Mouse (Mus musculus): ENCODE data around the gene Tbx15.

The Tbx15 gene

DNA sequence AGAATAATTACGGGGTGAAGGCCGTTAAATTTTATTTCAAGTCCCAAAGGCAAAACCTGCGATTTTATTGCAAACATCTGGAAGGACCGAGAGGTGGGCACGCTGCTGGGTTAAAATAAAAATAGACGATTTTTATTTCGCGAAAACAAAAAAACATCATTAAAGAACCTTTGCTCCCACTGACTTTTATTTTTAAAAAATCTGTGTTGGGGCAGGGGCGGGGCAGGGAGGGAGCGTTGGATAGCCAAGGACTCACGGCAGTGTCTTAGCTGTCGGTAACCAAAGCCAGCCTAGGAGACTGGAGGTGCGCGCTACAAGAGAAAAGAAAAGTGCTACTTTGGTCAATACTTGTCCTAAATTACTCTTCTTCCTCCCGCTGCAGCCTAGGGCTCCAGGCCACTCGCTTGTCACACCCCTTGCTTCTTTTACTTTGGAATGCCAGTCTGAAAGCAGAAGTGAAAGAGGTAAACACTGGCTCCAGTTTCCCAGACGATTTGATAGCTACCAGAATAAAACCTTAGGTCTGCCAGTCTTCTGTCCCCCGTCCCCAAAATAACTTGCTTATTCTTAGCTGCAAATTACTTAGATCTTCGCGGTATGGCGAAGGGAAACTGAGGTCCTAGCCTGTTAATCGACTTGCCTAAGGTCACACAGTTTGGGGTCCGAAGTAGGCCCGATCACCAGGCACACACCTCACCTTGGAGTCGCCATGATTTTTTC is 8.8 kb downstream of the Tbx15 start:
- DNase-seq (ENCODE audit: low spot score) = no peak

- DNase-seq (ENCODE audit: low spot score) = no peak
Measured at GRCm38 (mm10) chr3:99249551-99249870, 9.3 kb downstream of the Tbx15 start.

- DNase-seq (ENCODE audit: low spot score) = no peak
Measured at GRCm38 (mm10) chr3:99249906-99250305, 9.7 kb downstream of the Tbx15 start.

DNA sequence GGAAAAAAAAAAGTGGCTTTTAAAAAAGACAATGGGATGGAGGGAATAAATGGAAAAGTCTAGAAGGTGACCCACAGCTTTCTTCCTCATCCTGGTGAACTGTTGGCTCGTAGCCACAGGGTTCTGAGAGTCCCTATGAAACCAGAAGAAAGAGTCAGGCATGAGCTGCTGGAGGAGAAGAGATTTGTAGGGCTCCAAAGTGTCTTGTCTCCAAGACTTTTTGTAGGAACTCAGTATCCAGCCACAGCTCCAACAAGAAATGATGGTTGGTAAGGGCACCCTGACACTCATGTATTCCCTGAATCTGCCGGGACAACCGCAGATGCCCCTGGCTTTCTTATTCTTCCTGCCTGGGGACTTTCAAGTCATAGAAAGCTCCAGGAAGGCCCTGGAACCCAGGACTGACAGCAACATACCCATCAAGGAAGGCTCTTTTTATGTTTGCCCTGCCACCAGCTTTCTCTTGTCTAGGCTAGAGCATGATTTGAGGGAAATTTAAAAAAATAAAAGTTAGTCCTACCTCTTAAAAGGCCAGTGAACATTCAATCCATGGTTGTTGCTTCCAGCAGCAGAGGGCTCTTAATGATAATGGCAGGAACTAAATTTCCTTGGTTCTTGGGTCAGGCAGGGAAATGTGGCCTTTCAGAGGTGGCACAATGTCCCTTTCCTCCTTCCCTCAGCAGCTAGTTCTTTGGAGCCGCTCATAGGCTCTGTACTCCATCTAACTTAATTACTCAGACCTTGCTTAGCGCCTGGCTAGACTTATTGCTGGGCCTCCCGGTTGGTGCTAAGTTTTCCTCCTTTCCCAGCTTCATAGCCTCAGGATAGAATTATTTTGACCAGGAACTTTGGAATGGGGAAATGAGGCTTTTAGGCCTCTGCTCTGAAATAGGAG is 11.3 kb downstream of the Tbx15 start:
- DNase-seq (ENCODE audit: low spot score) = no peak

DNA sequence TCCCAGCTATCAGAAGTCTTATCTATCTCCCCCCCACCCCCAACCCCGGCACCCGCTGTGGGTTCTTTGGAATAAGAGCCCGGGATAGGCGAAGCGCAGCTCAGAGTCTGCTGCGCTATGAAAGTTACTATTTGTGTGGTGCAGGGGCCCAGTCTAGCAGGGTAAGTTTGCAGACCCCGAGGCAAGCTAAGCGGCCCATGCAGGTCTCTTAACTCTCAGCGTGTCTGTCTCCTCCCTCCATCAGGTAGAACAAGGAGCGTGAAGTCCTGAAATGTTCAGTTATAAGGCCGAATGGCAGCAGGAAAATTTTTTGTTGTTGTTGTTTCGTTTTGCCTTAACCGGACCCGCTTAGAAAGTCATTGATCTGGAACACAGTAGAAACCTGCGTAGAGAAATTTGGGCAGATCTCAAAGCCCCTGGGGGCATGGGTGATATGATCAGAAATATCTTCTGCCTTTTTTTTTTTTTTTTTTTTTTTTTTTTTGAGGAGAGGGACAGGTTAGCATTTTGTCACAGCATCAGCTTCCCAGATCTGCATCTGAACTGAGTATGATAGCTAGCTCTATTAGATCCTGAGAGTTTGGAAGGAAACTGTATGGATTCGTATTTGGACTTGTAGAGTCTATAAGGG is 12.4 kb downstream of the Tbx15 start:
- no peak for DNase-seq (ENCODE audit: low spot score)

DNA sequence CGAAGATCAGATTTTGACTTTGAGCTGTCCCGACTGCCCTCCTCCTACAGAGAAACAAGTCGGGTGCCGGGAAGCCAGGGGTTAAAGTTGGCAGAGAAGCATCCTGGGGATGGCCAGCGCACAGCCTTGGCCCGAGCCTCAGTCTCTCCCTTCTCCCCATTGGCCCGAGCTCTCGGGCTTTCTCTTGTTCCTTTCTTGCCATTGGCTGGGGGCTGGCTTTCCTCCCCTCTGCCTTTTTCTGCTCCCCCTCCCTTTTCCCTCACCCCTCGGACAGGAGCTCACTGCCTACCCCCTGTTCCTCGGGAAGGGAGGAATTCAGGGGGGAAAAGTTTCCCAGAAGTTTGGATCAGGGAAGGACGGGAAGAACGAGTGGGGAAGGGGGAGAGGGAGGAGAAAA is 12.9 kb downstream of the Tbx15 start:
- DNase-seq (ENCODE audit: low spot score) = no peak

DNA sequence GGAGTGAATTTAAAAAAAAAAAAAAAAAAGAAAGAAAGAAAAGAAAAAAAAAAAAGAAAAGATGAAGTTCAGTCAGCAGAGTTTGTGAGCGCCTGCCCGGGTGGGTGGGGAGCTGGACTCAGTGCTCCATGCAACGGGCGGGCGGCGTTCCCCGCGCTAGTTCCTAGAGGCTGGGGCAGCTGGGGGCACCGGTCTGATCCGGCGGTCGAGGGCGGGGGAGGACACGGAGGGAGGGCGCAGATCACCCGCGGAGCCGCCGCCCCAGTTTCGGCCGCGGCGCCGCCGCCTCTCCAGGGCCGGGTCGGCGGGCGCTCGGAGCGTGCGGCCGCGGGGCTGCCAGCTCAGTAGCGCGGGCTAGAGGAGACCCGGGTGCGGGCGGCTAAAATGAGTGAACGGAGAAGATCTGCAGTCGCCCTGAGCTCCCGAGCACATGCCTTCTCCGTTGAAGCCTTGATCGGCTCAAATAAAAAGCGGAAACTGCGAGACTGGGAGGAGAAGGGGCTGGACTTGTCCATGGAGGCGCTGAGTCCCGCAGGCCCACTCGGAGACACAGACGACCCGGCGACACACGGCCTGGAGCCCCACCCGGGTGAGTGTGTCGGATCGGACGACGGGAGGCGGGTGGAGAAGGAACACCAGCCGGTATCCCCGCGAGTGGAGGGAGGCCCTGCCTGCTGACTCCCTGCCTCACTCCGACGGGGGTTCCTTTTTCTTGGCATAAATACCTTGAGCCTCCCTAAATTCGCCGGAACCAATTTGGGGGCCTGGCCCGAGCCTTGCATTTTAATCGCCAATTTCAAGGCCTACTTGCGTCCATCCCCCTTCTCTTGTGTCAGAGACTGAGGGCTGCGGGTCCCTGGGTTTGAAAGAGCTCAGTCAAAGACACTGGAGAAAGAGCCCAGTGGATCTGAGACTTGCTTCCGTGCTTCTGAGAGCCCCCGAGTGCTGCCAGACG is 13.6 kb downstream of the Tbx15 start:
- no peak for DNase-seq (ENCODE audit: low spot score)

GRCm38 (mm10) chr3:99254559-99255151 is 14.5 kb downstream of the Tbx15 start:
- no peak for DNase-seq (ENCODE audit: low spot score)

DNA sequence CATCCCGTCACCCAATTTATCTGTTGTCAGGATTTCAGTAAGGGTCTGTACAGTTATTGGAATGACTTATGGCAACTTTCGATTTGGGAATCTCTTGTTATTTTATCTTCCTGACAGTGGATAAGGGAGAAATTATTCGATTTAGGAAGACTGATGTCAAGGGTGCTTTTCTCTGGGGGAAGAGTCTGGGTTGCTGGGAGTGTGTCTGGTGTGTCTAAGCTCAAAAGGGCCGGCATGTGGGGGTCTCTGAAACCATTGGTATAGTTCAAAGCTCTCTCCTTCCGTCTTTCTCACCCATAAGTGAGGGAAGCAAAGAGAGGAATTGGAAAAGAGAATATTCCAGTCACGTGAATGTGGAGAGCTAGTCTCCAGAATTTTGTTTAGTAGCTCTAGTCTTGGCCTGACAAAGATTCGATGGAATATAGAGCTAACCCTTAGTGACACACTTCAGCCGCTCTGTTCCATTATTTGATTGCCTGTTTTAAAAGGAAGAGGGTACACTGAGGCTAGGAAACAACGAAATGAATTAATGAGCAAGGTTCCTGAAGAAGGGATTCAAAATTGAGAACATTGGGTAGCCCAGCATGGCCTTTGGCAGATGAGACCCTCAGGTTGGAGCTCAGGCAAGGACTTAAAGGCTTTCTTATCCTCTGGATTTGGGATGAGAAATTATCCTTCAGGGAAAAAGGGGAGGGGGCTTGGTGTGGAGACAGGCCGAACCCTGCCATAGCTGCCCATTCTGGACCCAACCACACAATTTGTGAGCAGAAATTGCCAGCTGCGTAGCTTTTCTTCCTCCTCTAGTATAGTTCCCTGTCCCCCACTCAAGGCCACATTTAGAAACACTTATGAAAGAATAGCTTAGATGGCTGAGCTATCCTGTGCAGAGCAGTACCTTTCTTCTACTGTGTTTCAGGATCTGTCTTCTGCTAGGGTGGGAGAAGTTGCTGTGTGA is 15.5 kb downstream of the Tbx15 start:
- no peak for DNase-seq (ENCODE audit: low spot score)

- no peak for DNase-seq (ENCODE audit: low spot score)
Measured at GRCm38 (mm10) chr3:99256366-99256750, 16.2 kb downstream of the Tbx15 start.

DNA sequence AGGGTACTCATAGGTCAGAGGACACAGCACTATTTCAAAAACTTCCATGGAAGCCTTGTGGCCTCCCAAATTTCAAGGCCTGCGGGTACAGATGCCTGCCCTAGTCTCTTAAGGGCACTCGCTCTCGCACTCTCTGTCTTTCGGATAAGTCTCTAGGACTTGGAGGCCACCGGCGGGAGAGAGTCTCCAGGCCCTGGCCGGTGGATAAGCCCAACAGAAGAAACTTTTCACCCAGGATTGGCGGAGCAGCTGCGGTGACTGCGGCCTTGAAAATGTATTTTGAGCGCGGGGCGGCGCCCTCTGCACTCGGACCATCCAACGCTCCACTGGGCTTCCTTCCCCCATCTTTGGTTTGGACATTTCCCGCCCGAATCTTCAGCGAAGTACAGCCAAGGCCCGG is 16.6 kb downstream of the Tbx15 start:
- no peak for DNase-seq (ENCODE audit: low spot score)

DNA sequence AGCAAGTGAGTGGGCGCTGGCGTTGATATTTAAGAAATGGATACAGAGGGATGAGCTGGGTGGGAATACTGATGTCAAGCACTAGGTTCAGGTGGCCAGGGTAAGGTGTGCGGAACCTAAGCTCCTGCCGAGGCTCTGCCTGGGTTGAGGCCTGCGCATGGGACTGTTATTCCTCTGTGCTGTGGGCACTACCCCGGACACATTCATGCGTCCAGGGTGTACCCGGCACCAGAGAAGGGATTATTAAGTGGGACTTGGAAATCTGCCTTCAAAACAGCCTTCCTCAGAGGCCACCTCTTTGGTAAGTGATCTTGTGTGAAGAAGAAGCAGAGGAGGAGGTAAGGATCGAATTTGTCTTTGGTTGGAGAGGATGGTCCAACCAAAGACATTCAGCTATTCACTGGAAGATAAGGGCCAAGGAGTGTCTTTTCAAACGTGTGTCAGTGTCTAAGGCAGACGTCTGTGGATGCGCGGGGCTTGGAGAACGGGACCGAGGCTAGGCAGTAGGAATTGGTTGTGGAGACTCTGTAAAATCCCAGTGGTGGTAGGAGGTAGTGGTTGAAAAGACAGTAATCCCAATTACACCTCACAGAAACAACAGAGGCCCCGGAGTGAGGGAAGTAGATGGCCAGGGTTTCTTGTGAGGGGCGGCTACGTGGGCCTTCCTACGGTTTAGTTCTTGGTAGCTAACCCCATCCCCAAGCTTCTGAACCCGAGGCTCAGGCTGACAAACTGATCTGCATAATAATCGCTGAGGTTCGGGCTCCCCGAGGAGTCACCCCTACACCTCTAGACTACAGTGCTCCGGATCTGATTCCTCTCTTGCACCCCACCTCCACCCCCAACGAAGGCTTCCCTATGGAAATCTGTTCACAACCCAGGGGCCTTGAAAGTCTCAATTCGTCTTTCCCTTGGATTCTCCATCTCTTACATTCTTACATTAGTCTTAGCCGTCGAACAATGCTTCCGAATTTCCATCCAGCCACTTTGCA is 17.7 kb downstream of the Tbx15 start:
- no peak for DNase-seq (ENCODE audit: low spot score)

DNA sequence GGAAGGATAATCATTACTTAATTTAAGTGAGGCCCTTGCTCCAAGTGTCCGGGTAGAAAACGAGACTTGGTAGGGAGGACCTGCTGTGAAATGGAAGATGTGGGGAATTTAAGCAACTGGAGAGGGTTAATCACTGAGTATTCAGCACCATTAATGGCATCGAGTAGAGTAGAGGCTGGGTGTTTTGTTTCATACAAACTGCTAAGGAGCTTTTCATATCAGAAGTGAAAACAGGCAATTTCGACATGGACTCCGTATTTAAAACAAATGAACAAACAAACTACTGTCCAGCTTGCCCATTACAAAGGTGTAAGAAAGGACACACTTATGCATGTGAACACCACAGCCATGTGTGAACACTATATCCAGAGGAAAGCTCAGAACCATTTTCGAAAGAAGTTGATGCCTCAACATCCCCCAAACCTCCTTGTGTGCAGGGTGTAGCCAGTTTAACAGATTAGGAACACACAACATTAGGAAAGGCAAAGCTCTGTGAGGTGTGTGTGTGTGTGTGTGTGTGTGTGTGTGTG is 19.6 kb downstream of the Tbx15 start:
- no peak for DNase-seq (ENCODE audit: low spot score)

- no peak for DNase-seq (ENCODE audit: low spot score)
Measured at GRCm38 (mm10) chr3:99260395-99260794, 20.2 kb downstream of the Tbx15 start.

GRCm38 (mm10) chr3:99261371-99261791 is 21.2 kb downstream of the Tbx15 start:
- no peak for DNase-seq (ENCODE audit: low spot score)

- DNase-seq (ENCODE audit: low spot score) = no peak
Measured at GRCm38 (mm10) chr3:99261986-99262385, 21.8 kb downstream of the Tbx15 start.

DNA sequence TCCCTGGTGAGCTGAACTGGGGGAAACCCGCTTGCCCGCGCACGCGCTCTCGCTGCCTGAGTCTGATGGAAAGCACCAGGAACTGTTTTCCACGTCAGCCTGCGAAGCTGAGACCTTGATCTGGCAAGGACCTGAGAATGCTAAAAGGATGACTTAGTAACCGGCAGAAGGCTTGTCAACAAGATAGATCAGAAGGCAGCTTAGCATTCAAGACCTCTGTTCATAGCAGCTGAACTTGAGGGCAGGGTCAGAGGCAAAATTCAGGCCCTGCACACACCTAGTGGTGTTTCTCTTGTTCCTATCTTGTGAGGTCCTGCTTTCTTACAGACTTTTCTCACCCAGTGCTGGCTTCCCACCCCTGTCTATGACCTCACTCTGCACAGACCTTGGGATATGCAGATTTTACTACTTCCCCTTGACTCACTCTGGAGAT is 23.3 kb downstream of the Tbx15 start:
- no peak for DNase-seq (ENCODE audit: low spot score)

GRCm38 (mm10) chr3:99264695-99265094 is 24.5 kb downstream of the Tbx15 start:
- DNase-seq (ENCODE audit: low spot score) = no peak

Measured in layer of hippocampus, adult 11-12 months (tissue).